Mouse (Mus musculus) hindbrain, embryonic 15.5 days (tissue): ENCODE results near the gene Zfp664. TPM values are rescaled to one million over a fixed set of nuclear protein-coding genes. Genes with fewer than 3 reads are reported as not detected.

Source experiments
- ATAC-seq: fragments of 200-750 bp; cut with Nextera tagmentation; 2 replicates; pipeline ENCODE4 v1.8.0; 2017; ENCODE audit warnings: low read depth, moderate number of reproducible peaks, moderate TSS enrichment; ENCODE audit not compliant: low FRiP score
- H3K27ac ChIP-seq: fragments of 300-500 bp; sonication (generic); replicated peaks from 2 replicates; pipeline ENCODE4 v1.5.1; 2015; ENCODE audit warnings: mild to moderate bottlenecking, inconsistent platforms
- H3K27me3 ChIP-seq: fragments of 300-500 bp; sonication (generic); 2 replicates; pipeline ENCODE4 v1.6.1; 2015; ENCODE audit warnings: control low read depth, inconsistent platforms
- H3K36me3 ChIP-seq: fragments of 300-500 bp; sonication (generic); 2 replicates; pipeline ENCODE4 v1.6.1; 2015; ENCODE audit warnings: control low read depth, inconsistent platforms
- H3K4me1 ChIP-seq: fragments of 300-500 bp; sonication (generic); replicated peaks from 2 replicates; pipeline ENCODE4 v1.6.1; 2015; ENCODE audit warnings: control low read depth, inconsistent platforms
- H3K4me2 ChIP-seq: fragments of 300-500 bp; sonication (generic); 2 replicates; pipeline ENCODE4 v1.6.1; 2015; ENCODE audit warnings: moderate library complexity, mild to moderate bottlenecking, inconsistent platforms
- H3K4me3 ChIP-seq: fragments of 300-500 bp; sonication (generic); 2 replicates; pipeline ENCODE4 v1.5.1; 2015; ENCODE audit warnings: mild to moderate bottlenecking, inconsistent platforms
- H3K9ac ChIP-seq: fragments of 300-500 bp; sonication (generic); 2 replicates; pipeline ENCODE4 v1.6.1; 2015; ENCODE audit warnings: inconsistent platforms
- H3K9me3 ChIP-seq: fragments of 300-500 bp; sonication (generic); 2 replicates; pipeline ENCODE4 v1.6.1; 2016; ENCODE audit warnings: control low read depth, inconsistent platforms
- WGBS: fragments of 180-500 bp; shearing (Covaris S2); methylation state at CpG from one replicate; pipeline ENCODE4 v1.1.7; 2015; 5-methylcytosine and 5-hydroxymethylcytosine counted together
- polyA plus RNA-seq: library from polyadenylated mRNA; unstranded; fragments of >200 nt; fragmentation: Nextera tagmentation; extraction: Ambion mirVana; gene quantifications from 2 replicates; pipeline ENCODE4 v1.2.1, GENCODE M21; 2015

Gene Zfp664
- polyA plus RNA-seq, 1 experiment from 2014 or later = 103 TPM

DNA sequence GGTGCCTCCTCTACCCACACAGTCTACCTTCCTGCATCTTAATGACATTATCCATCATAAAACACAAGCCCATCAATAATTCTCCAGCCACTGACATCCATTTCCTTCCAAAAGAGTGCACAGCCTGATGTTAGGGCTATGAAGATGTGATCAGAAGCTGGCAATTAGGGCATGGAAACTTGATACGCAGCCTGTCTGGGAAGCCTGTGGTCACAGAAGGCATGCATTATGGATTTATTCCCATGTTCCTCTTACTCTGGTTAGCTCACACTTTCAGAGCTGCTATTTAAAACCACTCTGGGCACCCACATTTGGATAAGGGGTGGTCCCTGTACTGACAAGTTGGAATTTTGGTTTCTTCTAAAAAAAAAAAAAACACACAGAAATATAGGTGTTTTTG, 15.5 kb upstream of the Zfp664 start:
- Histone ChIP-seq H3K4me2 (no peak overlapping the region), H3K9me3 (no peaks in the 10 kb centered on the region), H3K4me1 (peaks cover 19% of the 10 kb centered on the region; the same call in 1 of the 2 replicates), H3K4me3 (no peak overlapping the region), H3K36me3 (no peaks in the 10 kb centered on the region), H3K27me3 (no peaks in the 10 kb centered on the region), H3K27ac (no peak overlapping the region), H3K9ac (no peak overlapping the region)
- 74% methylated on average over 1 of the region's 1 CpGs for WGBS
- ATAC-seq = no peak

DNA sequence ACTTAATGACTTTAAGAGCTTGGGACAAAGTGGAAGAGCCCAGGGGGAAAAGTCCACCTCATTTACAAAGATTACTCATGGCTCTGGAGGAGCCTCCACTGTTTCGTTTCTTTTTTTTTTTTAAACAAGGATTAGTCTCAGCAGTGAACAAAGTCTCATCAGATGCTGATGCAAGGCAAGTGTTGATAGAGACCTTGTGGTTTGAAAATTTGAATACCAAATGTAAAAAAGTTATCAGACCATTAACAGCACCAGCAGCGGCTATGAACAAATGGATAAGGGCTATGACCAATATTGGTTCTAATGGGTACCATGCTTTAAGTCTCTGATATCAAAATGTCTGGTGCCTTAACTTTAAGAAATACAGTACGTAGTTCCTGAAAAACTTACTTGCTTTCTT, 13.5 kb upstream of the Zfp664 start:
- H3K27me3 ChIP-seq = no peaks in the 10 kb centered on the region
- ATAC-seq = no peak
- H3K9ac ChIP-seq = no peak overlapping the region
- whole genome bisulfite sequencing = 85% methylated on average over 3 of the region's 3 CpGs
- peaks cover 10% of the 10 kb centered on the region; the same call in 1 of the 2 replicates for H3K4me1 ChIP-seq
- H3K4me2 ChIP-seq = no peak overlapping the region
- H3K36me3 ChIP-seq = no peaks in the 10 kb centered on the region
- H3K9me3 ChIP-seq = no peaks in the 10 kb centered on the region
- H3K4me3 ChIP-seq = no peak overlapping the region
- H3K27ac ChIP-seq = no peak overlapping the region

DNA sequence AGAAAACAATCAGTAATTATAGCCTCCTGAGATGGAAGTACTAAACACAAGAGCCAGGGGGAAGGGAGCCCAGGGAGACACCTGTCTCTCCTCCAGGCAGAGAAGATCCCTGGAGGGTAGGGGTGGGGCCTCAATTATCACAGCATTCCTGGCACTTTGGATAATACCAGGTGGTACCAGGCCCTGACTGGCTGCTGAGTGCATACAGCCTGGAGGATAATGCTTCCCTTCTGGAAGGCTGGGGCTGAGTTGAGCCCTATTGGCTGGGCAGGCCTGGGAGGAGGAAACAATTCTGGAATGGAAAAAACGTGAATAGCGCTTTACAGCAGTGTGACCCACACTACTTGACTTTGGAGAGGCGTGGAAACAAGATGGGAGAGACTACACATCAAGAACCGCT, 10.9 kb upstream of the Zfp664 start:
- Histone ChIP-seq H3K27me3 (no peaks in the 10 kb centered on the region), H3K27ac (no peak overlapping the region), H3K9me3 (no peaks in the 10 kb centered on the region), H3K4me2 (no peak overlapping the region), H3K4me3 (no peak overlapping the region), H3K4me1 (no peaks in the 10 kb centered on the region), H3K9ac (no peak overlapping the region), H3K36me3 (no peaks in the 10 kb centered on the region)
- 47% methylated on average over 4 of the region's 4 CpGs for WGBS
- no peak for ATAC-seq

DNA sequence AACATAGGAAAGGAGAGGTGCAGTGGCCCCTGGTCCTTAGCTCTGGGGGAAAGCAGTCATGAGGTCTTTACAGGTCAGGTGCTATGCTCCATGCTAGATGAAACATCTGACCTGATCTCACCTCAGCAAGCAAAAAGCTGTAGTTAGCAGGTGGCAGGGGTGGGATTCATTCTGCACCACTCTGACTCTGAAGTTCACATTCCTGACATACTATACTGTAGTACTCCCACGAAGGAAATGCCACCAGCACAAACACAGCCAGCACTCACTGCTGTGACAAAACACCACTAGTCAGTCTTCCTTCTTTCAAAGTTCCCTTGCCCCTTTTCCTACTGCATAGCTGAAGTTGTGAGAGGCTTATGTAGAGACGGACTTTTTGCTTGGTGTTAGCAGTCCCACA, 10.2 kb upstream of the Zfp664 start:
- Histone ChIP-seq H3K9me3 (no peaks in the 10 kb centered on the region), H3K36me3 (no peaks in the 10 kb centered on the region), H3K27me3 (no peaks in the 10 kb centered on the region), H3K9ac (no peak overlapping the region), H3K4me1 (no peaks in the 10 kb centered on the region), H3K4me2 (no peak overlapping the region), H3K4me3 (no peak overlapping the region), H3K27ac (no peak overlapping the region)
- ATAC-seq = no peak
- WGBS = 45% methylated on average over 2 of the region's 2 CpGs

DNA sequence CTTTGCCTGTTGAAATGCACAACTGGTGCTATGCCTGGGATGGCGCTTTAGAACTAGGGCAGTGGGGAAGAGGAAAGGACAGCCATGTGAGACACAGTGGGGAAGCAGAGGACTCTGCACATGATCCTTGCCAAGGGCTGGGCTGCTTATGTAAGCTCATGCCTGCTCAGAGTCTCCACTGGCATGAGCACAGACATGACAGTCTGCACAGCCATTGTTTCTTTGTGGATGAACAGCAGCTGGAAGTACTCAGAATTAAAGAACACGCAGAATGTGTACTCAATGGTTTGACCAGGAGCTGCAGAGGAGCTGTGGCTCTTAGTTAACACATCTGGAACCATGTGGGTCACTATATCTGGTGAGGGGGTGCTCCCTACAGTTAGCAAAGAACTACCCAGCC, 9.4 kb upstream of the Zfp664 start:
- H3K9ac ChIP-seq = no peak overlapping the region
- ATAC-seq = no peak
- H3K27ac ChIP-seq = no peak overlapping the region
- H3K4me3 ChIP-seq = no peak overlapping the region
- no peaks in the 10 kb centered on the region for H3K4me1 ChIP-seq
- H3K36me3 ChIP-seq = no peaks in the 10 kb centered on the region
- H3K9me3 ChIP-seq = no peaks in the 10 kb centered on the region
- no peak overlapping the region for H3K4me2 ChIP-seq
- 88% methylated on average over 2 of the region's 2 CpGs for WGBS
- no peaks in the 10 kb centered on the region for H3K27me3 ChIP-seq

DNA sequence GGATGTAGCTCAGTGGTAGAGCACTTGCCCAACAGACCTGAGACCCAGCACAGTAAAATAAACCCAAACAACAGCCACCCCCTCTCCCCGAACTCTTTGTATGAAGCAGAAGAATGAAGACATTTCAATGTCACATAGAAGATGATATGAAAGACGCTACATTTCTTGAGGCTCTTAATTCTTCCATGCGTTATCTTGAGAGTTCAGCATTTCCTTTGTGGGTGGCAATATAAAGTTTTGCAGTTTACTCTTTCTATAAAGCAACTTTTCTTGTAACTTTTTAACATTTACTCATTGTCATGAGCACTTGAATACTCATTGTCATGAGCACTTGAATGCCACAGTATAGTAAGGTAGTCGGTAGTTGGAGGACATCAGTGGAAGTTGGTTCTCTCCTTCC, 8.3 kb upstream of the Zfp664 start:
- ATAC-seq = no peak
- Histone ChIP-seq H3K9me3 (no peaks in the 10 kb centered on the region), H3K27ac (no peak overlapping the region), H3K9ac (no peak overlapping the region), H3K27me3 (no peaks in the 10 kb centered on the region), H3K4me1 (peaks cover 4% of the 10 kb centered on the region; the same call in 1 of the 2 replicates), H3K36me3 (no peaks in the 10 kb centered on the region), H3K4me3 (no peak overlapping the region), H3K4me2 (no peak overlapping the region)
- WGBS = 93% methylated on average over 4 of the region's 4 CpGs

DNA sequence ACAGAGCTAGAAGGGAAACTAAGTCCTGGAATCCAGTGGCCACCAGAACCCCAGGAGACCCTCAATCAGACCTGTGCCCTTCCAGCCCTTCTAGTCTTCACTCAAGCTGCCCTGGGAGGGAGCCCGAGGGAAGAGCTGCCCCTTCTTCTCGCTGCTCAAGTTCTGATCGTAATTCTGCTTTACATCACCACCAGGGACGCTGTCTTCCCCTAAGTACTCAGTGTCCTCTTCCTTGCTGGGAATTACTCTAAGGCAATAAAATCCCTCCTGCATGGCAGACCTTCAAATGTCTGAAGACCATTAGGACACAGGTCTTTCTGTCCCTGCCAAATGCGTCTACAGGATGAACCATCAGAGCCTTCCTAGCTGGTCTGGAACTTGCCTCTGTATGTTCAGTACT, 2.5 kb upstream of the Zfp664 start:
- Histone ChIP-seq H3K4me3 (peak overlapping the region; percentile 4; the same call in 1 of the 2 replicates), H3K4me2 (peak overlapping the region; percentile 87), H3K27ac (no peak overlapping the region), H3K27me3 (no peaks in the 10 kb centered on the region), H3K9me3 (no peaks in the 10 kb centered on the region), H3K36me3 (no peaks in the 10 kb centered on the region), H3K9ac (no peak overlapping the region), H3K4me1 (peaks cover 44% of the 10 kb centered on the region)
- ATAC-seq = no peak
- 13% methylated on average over 5 of the region's 5 CpGs for WGBS

DNA sequence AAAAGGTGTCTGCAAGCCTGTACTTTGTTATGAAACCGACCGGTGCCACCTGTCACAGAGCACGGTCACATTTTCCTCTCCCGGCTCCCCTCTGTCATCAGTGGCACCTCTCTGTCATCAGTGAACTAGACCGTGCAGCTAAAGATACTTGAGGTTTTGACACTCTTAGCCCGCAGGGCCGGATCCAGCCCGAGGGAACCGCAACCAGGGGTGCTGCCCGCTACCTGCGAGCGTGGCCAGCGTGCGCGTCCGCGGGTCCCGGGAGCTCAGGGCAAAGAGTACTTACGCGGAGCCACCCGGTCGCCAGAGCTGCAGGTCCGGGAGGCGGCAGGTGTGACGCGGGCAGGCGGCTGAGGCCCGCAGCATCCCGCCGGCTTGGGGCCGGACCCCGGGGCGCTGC, 1.0 kb upstream of the Zfp664 start:
- peak overlapping the region; percentile 89 for H3K4me3 ChIP-seq
- peak overlapping the region; percentile 63 for H3K9ac ChIP-seq
- under 1% methylated on average over 33 of the region's 33 CpGs for WGBS
- no peaks in the 10 kb centered on the region for H3K36me3 ChIP-seq
- peaks cover 45% of the 10 kb centered on the region for H3K4me1 ChIP-seq
- peak overlapping the region; percentile 96 for H3K27ac ChIP-seq
- H3K9me3 ChIP-seq = no peaks in the 10 kb centered on the region
- 0 out of 2 replicates have a peak, but pooled peaks have one; percentile 1 for ATAC-seq
- no peaks in the 10 kb centered on the region for H3K27me3 ChIP-seq
- peak overlapping the region; percentile 87 for H3K4me2 ChIP-seq

DNA sequence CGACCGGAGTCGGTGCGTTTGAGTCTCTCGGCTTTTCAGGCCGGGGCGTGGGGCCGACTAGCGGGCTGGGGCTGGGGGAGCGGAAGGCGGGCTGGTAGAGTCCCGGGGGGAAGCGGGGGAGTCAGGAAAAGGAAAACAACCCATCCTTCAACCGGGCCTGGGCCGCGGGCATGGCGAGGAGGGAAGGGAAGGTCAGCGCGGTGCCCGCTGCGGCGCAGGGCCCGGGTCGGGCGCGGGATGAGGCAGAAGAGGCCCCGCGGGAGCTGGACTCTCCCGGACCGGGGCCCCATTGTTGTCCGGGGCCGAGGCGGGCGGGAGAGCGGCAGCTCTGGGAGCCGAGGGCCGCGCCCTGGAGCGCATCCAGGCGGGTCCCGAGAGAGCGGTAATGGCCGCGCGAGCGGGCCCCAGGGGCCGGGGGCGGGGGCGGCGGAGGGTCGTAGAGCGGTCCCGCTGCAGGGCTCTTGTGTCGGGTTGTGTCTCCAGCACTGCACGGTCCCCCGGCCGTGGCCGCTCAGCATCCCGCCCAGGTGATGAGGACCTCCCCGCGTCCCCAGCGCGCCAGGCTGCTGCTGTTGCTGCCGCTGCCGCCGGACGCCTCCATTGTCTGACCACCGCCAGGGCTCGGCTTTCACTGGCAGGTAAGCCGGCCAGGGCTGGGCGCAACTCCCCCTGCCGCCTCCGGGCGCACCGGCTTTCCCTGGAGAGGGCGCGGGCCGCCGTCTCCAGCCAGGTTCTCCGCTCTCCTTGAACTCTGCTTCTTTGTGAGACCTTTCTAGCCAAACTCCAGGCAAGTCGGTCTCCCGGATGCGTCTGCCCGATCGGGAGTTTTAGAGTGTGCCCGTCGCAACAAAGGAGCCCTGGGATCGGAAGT, 615 bp downstream of the Zfp664 start:
- Histone ChIP-seq H3K9ac (peak overlapping the region; percentile 92), H3K4me1 (peaks cover 58% of the 10 kb centered on the region), H3K4me2 (peak overlapping the region; percentile 87), H3K27me3 (no peaks in the 10 kb centered on the region), H3K36me3 (no peaks in the 10 kb centered on the region), H3K27ac (peak overlapping the region; percentile 92), H3K9me3 (no peaks in the 10 kb centered on the region), H3K4me3 (peak overlapping the region; percentile 89)
- peak; percentile 10; the same call in 1 of the 2 replicates for ATAC-seq
- WGBS = under 1% methylated on average over 68 of the region's 88 CpGs

DNA sequence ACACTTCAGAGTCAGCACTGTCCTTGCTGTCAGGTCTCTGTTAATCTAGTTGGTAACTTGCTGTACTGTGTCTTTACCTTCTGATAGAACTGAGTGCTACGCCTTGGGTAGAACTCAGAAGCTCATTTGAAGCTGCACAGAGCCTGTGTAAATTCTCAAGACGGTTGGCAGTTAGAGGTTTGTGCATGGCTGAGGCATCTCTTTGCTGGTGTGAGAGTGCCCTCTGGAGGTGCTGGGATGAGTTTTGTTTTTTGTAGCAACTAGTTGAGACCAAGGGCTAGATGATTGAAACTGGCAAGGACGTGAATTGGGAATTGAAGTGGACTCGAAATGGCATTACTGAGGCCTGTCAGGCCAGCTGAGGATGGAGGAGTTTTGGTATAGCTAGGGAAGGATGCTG, 6.5 kb downstream of the Zfp664 start:
- ATAC-seq = no peak
- Histone ChIP-seq H3K4me2 (no peak overlapping the region), H3K27ac (no peak overlapping the region), H3K27me3 (no peaks in the 10 kb centered on the region), H3K9me3 (no peaks in the 10 kb centered on the region), H3K36me3 (no peaks in the 10 kb centered on the region), H3K9ac (no peak overlapping the region), H3K4me3 (no peak overlapping the region), H3K4me1 (peaks cover 65% of the 10 kb centered on the region)
- 29% methylated on average over 4 of the region's 4 CpGs for WGBS

DNA sequence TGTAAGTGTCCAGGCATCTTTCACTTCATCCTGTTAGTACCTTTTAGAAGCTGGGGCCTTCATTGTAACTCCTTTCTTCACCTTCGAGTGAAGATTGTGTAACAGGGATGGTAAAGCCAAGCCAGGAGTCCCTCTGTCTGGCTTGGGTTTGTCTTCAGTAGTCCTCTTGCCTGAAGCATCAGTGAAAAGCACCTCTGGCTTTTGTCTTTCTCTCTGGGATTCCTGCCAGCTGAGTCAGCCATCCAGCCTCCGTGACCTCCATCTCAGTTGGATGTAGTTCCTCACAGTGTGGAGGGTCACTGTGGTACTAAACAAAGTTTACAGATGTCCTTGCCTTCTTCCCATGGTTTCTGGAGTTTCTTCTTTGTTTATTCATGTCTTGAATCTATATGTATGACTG, 9.5 kb downstream of the Zfp664 start:
- Histone ChIP-seq H3K4me1 (peaks cover 53% of the 10 kb centered on the region), H3K9ac (no peak overlapping the region), H3K9me3 (no peaks in the 10 kb centered on the region), H3K27me3 (no peaks in the 10 kb centered on the region), H3K27ac (no peak overlapping the region), H3K4me2 (no peak overlapping the region), H3K4me3 (no peak overlapping the region), H3K36me3 (peaks cover 5% of the 10 kb centered on the region; the same call in 1 of the 2 replicates)
- ATAC-seq = no peak
- WGBS = 62% methylated on average over 2 of the region's 2 CpGs

DNA sequence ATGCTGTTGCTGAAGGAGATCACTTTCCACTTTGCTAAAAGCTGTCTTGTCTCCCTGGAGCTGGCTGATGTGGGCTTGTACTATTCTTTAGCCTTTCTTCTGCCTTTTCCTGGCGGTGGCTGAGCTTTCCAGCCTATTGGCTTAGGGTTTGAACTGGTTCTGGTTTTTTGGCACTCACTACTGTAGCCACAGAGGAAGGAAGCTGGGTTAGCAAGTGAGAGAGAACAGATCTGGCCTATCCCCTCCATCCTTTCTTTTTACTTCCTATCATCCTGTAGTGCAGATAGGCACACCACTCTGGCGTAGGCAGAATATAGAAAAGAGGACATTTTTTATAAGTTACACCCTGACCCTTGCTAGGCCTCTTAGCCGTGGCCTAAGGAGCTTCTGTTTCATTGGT, 10.6 kb downstream of the Zfp664 start:
- Histone ChIP-seq H3K4me3 (no peak overlapping the region), H3K9me3 (no peaks in the 10 kb centered on the region), H3K27me3 (no peaks in the 10 kb centered on the region), H3K4me2 (no peak overlapping the region), H3K27ac (no peak overlapping the region), H3K36me3 (peaks cover 5% of the 10 kb centered on the region; the same call in 1 of the 2 replicates), H3K9ac (no peak overlapping the region), H3K4me1 (peaks cover 47% of the 10 kb centered on the region)
- no peak for ATAC-seq
- WGBS = 85% methylated on average over 3 of the region's 3 CpGs
